Mouse (Mus musculus): Measurements from ENCODE around the gene Ttll9. TPM values are rescaled to one million over a fixed set of nuclear protein-coding genes. Genes with fewer than 3 reads are reported as not detected.

The Ttll9 gene
- polyA plus RNA-seq, 1 experiment from 2014 or later: 1.8 TPM

- Histone ChIP-seq H3K9ac (no peak overlapping the region), H3K4me1 (no peaks in the 10 kb centered on the region), H3K4me2 (no peak overlapping the region), H3K36me3 (ENCODE audit: poor library complexity, severe bottlenecking) (no peaks in the 10 kb centered on the region), H3K9me3 (replicated peaks) (no peaks in the 10 kb centered on the region), H3K27ac (no peak overlapping the region), H3K4me3 (no peak overlapping the region), H3K27me3 (no peaks in the 10 kb centered on the region)
- no peak for ATAC-seq
- 74% methylated on average over 4 of the region's 4 CpGs for WGBS
Observed at GRCm38 (mm10) chr2:152997046-152997445, 34.8 kb downstream of the Ttll9 start.

GRCm38 (mm10) chr2:153002492-153003248, 40.4 kb downstream of the Ttll9 start:
- peaks cover 11% of the 10 kb centered on the region for H3K36me3 ChIP-seq (ENCODE audit: poor library complexity, severe bottlenecking)
- ATAC-seq: no peak
- H3K9me3 ChIP-seq (replicated peaks): no peaks in the 10 kb centered on the region
- no peak overlapping the region for H3K27ac ChIP-seq
- 0 out of 2 replicates have a peak, but pooled peaks cover 4% of the 10 kb centered on the region for H3K27me3 ChIP-seq
- 90% methylated on average over 15 of the region's 15 CpGs for WGBS
- H3K9ac ChIP-seq: no peak overlapping the region
- peaks cover 11% of the 10 kb centered on the region for H3K4me1 ChIP-seq
- no peak overlapping the region for H3K4me2 ChIP-seq
- H3K4me3 ChIP-seq: no peak overlapping the region

GRCm38 (mm10) chr2:153003681-153004338, 41.5 kb downstream of the Ttll9 start:
- peaks cover 22% of the 10 kb centered on the region for H3K36me3 ChIP-seq (ENCODE audit: poor library complexity, severe bottlenecking)
- H3K9me3 ChIP-seq (replicated peaks): no peaks in the 10 kb centered on the region
- peak overlapping the region; percentile 35; the same call in 1 of the 2 replicates for H3K4me2 ChIP-seq
- ATAC-seq: peak; percentile 78
- H3K27me3 ChIP-seq: 0 out of 2 replicates have a peak, but pooled peaks cover 4% of the 10 kb centered on the region
- peak overlapping the region; percentile 52 for H3K27ac ChIP-seq
- WGBS: 22% methylated on average over 13 of the region's 13 CpGs
- no peak overlapping the region for H3K9ac ChIP-seq
- no peak overlapping the region for H3K4me3 ChIP-seq
- H3K4me1 ChIP-seq: peaks cover 11% of the 10 kb centered on the region

DNA sequence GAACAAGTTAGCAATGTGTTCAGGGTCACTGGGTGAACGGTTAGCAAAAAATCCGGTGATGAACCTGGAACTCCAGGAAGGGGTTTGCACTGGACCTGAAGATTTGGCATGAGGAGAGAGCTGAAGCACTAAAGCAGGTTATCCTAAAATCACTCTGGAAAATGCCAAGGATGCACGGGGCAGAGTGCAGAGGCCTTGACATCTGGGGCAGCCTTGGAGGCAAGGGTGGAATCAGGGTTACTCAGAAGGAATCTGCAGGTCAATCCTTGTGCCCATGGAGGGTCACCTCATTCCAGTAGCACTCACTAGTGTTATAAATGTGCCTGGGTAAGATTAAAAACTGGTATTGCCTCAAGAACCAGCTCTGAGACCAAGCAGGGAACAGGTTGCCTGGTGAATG, 43.7 kb downstream of the Ttll9 start:
- H3K9me3 ChIP-seq (replicated peaks): no peaks in the 10 kb centered on the region
- H3K4me1 ChIP-seq: peaks cover 11% of the 10 kb centered on the region
- no peak overlapping the region for H3K9ac ChIP-seq
- H3K27me3 ChIP-seq: 0 out of 2 replicates have a peak, but pooled peaks cover 4% of the 10 kb centered on the region
- ATAC-seq: no peak
- H3K4me2 ChIP-seq: no peak overlapping the region
- WGBS: 87% methylated on average over 3 of the region's 3 CpGs
- H3K4me3 ChIP-seq: no peak overlapping the region
- no peak overlapping the region for H3K27ac ChIP-seq
- H3K36me3 ChIP-seq (ENCODE audit: poor library complexity, severe bottlenecking): peaks cover 43% of the 10 kb centered on the region

- H3K9me3 ChIP-seq (replicated peaks): no peaks in the 10 kb centered on the region
- H3K4me1 ChIP-seq: peaks cover 10% of the 10 kb centered on the region
- H3K4me3 ChIP-seq: no peak overlapping the region
- H3K27ac ChIP-seq: no peak overlapping the region
- no peak for ATAC-seq
- no peak overlapping the region for H3K4me2 ChIP-seq
- WGBS: 90% methylated on average over 12 of the region's 12 CpGs
- no peaks in the 10 kb centered on the region for H3K27me3 ChIP-seq
- no peak overlapping the region for H3K9ac ChIP-seq
- H3K36me3 ChIP-seq (ENCODE audit: poor library complexity, severe bottlenecking): peaks cover 63% of the 10 kb centered on the region
Observed at GRCm38 (mm10) chr2:153009192-153009973, 47.1 kb downstream of the Ttll9 start.

GRCm38 (mm10) chr2:153013724-153014515, 51.6 kb downstream of the Ttll9 start:
- H3K4me3 ChIP-seq: peak overlapping the region; percentile 90
- H3K4me2 ChIP-seq: peak overlapping the region; percentile 84
- H3K9me3 ChIP-seq (replicated peaks): no peaks in the 10 kb centered on the region
- peaks cover 19% of the 10 kb centered on the region for H3K4me1 ChIP-seq
- no peak for ATAC-seq
- H3K27me3 ChIP-seq: peaks cover 5% of the 10 kb centered on the region; the same call in 1 of the 2 replicates
- peaks cover 41% of the 10 kb centered on the region for H3K36me3 ChIP-seq (ENCODE audit: poor library complexity, severe bottlenecking)
- H3K9ac ChIP-seq: peak overlapping the region; percentile 87; the same call in 1 of the 2 replicates
- H3K27ac ChIP-seq: no peak overlapping the region
- WGBS: 93% methylated on average over 11 of the region's 11 CpGs

GRCm38 (mm10) chr2:153014758-153015593, 52.7 kb downstream of the Ttll9 start, which contains the start of gene Pdrg1:
TSS of gene Pdrg1 (minus strand) at chr2:153015427.
- peaks cover 19% of the 10 kb centered on the region for H3K4me1 ChIP-seq
- H3K4me3 ChIP-seq: peak within 1 kb of the TSS; percentile 90
- peak; percentile 95 for ATAC-seq
- H3K4me2 ChIP-seq: peak within 1 kb of the TSS; percentile 84
- H3K27ac ChIP-seq: peak within 1 kb of the TSS; percentile 54; the same call in 1 of the 2 replicates
- H3K9ac ChIP-seq: peak within 1 kb of the TSS; percentile 87
- peaks cover 30% of the 10 kb centered on the region for H3K36me3 ChIP-seq (ENCODE audit: poor library complexity, severe bottlenecking)
- H3K9me3 ChIP-seq (replicated peaks): no peaks in the 10 kb centered on the region
- WGBS: 2% methylated on average over 54 of the region's 54 CpGs
- H3K27me3 ChIP-seq: peaks cover 8% of the 10 kb centered on the region; the same call in 1 of the 2 replicates

DNA sequence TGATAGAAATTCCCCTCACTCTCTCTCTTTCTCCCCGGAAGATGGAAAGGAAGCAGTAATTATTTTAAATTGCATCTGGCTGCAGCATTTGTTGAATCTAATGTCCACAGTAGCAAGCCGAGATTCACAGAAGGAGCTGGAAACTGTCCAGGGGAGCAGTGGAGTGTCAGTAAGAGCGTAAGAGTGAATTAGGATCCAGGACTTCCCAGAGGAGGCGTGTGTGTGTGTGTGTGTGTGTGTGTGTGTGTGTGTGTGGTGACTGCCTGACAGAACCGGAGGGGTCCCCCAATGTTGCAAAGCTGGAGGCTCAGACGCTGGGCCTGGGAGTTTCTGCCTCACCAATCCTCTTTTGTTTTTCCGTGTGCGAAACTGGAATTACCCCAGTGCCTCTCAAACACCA, 53.5 kb downstream of the Ttll9 start:
- Histone ChIP-seq H3K36me3 (ENCODE audit: poor library complexity, severe bottlenecking) (peaks cover 22% of the 10 kb centered on the region), H3K27me3 (peaks cover 8% of the 10 kb centered on the region; the same call in 1 of the 2 replicates), H3K4me3 (peak overlapping the region; percentile 90; the same call in 1 of the 2 replicates), H3K4me2 (peak overlapping the region; percentile 84), H3K27ac (peak overlapping the region; percentile 54; the same call in 1 of the 2 replicates), H3K9me3 (replicated peaks) (no peaks in the 10 kb centered on the region), H3K9ac (0 out of 2 replicates have a peak overlapping the region, but pooled peaks have one; percentile 87), H3K4me1 (peaks cover 19% of the 10 kb centered on the region)
- WGBS: 34% methylated on average over 6 of the region's 8 CpGs
- 0 out of 2 replicates have a peak, but pooled peaks have one; percentile 17 for ATAC-seq

DNA sequence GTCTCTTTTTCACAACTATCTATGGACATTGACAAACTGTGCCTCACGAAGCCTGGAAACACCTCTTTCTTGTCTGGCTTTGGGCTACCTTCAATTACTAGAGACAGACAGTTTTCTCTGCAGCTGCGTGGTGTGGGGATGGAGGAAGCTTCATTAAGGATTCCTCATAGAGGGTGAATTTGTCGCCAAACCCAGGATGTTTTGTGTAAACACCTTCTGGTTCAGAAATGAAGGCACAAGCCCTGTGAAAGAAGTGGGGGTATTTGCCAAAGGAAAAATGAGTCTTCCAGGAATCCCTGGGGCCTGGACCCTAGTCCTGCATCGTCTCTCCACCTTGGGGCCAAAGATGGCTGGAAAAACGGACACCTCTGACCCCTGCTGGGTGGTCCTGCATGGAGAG, 54.5 kb downstream of the Ttll9 start:
- H3K9ac ChIP-seq: no peak overlapping the region

GRCm38 (mm10) chr2:153019355-153019754, 57.1 kb downstream of the Ttll9 start:
- Histone ChIP-seq H3K4me3 (no peak overlapping the region), H3K27me3 (peaks cover 8% of the 10 kb centered on the region; the same call in 1 of the 2 replicates), H3K4me1 (peaks cover 11% of the 10 kb centered on the region), H3K4me2 (no peak overlapping the region), H3K27ac (no peak overlapping the region), H3K9ac (no peak overlapping the region), H3K36me3 (ENCODE audit: poor library complexity, severe bottlenecking) (no peaks in the 10 kb centered on the region), H3K9me3 (replicated peaks) (no peaks in the 10 kb centered on the region)
- ATAC-seq: no peak
- 85% methylated on average over 3 of the region's 3 CpGs for WGBS

More for the DNA sequence above, 54.5 kb downstream of the Ttll9 start:
- 43% methylated on average over 5 of the region's 5 CpGs for WGBS
- no peaks in the 10 kb centered on the region for H3K9me3 ChIP-seq (replicated peaks)
- ATAC-seq: no peak
- H3K36me3 ChIP-seq (ENCODE audit: poor library complexity, severe bottlenecking): peaks cover 12% of the 10 kb centered on the region
- no peak overlapping the region for H3K27ac ChIP-seq
- H3K27me3 ChIP-seq: peaks cover 8% of the 10 kb centered on the region; the same call in 1 of the 2 replicates
- no peak overlapping the region for H3K4me2 ChIP-seq
- peaks cover 19% of the 10 kb centered on the region for H3K4me1 ChIP-seq
- H3K4me3 ChIP-seq: no peak overlapping the region

Measured in forebrain, embryonic 13.5 days (tissue).